ENCODE assay signal across 8 mouse cellular contexts in the genomic region with DNA sequence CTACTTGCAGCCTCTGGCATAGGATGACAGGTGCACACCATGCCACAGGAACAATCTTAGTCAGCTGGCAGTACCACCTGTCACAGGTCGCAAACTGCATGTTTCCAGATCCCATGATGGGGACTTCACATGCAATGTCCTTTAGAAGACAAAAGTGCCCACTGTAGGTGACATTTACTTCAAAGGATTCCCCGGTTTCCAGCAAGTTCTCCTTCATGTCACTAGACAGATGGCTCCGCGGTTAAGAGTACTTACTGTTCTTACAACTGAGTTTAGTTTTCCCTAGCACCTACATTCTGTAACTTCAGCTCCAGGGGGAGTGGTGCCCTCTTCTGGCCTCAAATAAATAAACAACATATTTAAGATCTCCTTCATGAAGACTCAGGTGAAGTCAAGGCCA. TPM values are rescaled to one million over a fixed set of nuclear protein-coding genes. Genes with fewer than 3 reads are reported as not detected.
DNase-seq lines count a peak whose midpoint lies in the region; ATAC-seq lines count a peak whose summit lies in the region.

No protein-coding gene starts in this region.

- no peak overlapping the region for H3K27ac ChIP-seq in hindbrain, embryonic 16.5 days (ENCODE audit: low read depth, low read length)
- H3K27ac ChIP-seq in hindbrain, embryonic 13.5 days: no peak overlapping the region
- no peak overlapping the region for H3K27ac ChIP-seq in midbrain, embryonic 14.5 days (replicated peaks; ENCODE audit: low read depth, low read length)
- H3K27ac ChIP-seq in midbrain, embryonic 10.5 days (replicated peaks): no peak overlapping the region
- H3K27ac ChIP-seq in hindbrain, embryonic 11.5 days (ENCODE audit: low read depth, low read length): no peak overlapping the region

- H3K9me3 ChIP-seq in hindbrain, embryonic 16.5 days (ENCODE audit: control insufficient read depth, low read length): no peaks in the 10 kb centered on the region
- H3K9me3 ChIP-seq in hindbrain, embryonic 13.5 days: no peaks in the 10 kb centered on the region
- no peaks in the 10 kb centered on the region for H3K9me3 ChIP-seq in midbrain, embryonic 14.5 days (ENCODE audit: control insufficient read depth, low read length)
- no peaks in the 10 kb centered on the region for H3K9me3 ChIP-seq in midbrain, embryonic 10.5 days (replicated peaks)
- H3K9me3 ChIP-seq in hindbrain, embryonic 11.5 days (ENCODE audit: control insufficient read depth, low read length): no peaks in the 10 kb centered on the region

- ATAC-seq in hindbrain, embryonic 16.5 days: 0 out of 2 replicates have a peak, but pooled peaks have one; percentile 27
- ATAC-seq in hindbrain, embryonic 13.5 days (ENCODE audit: low FRiP score): no peak
- no peak for ATAC-seq in midbrain, embryonic 14.5 days (ENCODE audit: low FRiP score, low TSS enrichment)
- no peak for ATAC-seq in hindbrain, embryonic 11.5 days (ENCODE audit: low FRiP score)

- H3K36me3 ChIP-seq in hindbrain, embryonic 16.5 days (ENCODE audit: control insufficient read depth, insufficient read depth, low read length): peaks cover 3% of the 10 kb centered on the region; the same call in 1 of the 2 replicates
- peaks cover 25% of the 10 kb centered on the region for H3K36me3 ChIP-seq in hindbrain, embryonic 13.5 days
- H3K36me3 ChIP-seq in midbrain, embryonic 14.5 days (ENCODE audit: control insufficient read depth, insufficient read depth, low read length): peaks cover 20% of the 10 kb centered on the region
- H3K36me3 ChIP-seq in midbrain, embryonic 10.5 days: peaks cover 65% of the 10 kb centered on the region
- no peaks in the 10 kb centered on the region for H3K36me3 ChIP-seq in hindbrain, embryonic 11.5 days (ENCODE audit: control insufficient read depth, insufficient read depth, low read length)

- no peak overlapping the region for H3K4me2 ChIP-seq in hindbrain, embryonic 16.5 days (ENCODE audit: low read length)
- H3K4me2 ChIP-seq in hindbrain, embryonic 13.5 days: no peak overlapping the region
- no peak overlapping the region for H3K4me2 ChIP-seq in midbrain, embryonic 14.5 days (ENCODE audit: low read length)
- H3K4me2 ChIP-seq in hindbrain, embryonic 11.5 days (replicated peaks; ENCODE audit: low read depth, low read length): no peak overlapping the region

- 89% methylated on average over 4 of the region's 4 CpGs for WGBS in hindbrain, embryonic 16.5 days
- 94% methylated on average over 4 of the region's 4 CpGs for WGBS in hindbrain, embryonic 13.5 days
- 92% methylated on average over 4 of the region's 4 CpGs for WGBS in midbrain, embryonic 14.5 days
- WGBS in midbrain, embryonic 10.5 days: 95% methylated on average over 4 of the region's 4 CpGs
- WGBS in hindbrain, embryonic 11.5 days: 89% methylated on average over 4 of the region's 4 CpGs

- no peaks in the 10 kb centered on the region for H3K4me1 ChIP-seq in hindbrain, embryonic 16.5 days (ENCODE audit: control insufficient read depth, insufficient read depth, low read depth, low read length)
- no peaks in the 10 kb centered on the region for H3K4me1 ChIP-seq in hindbrain, embryonic 13.5 days (replicated peaks)
- H3K4me1 ChIP-seq in midbrain, embryonic 14.5 days (ENCODE audit: control insufficient read depth, insufficient read depth, low read length): no peaks in the 10 kb centered on the region
- no peaks in the 10 kb centered on the region for H3K4me1 ChIP-seq in midbrain, embryonic 10.5 days
- H3K4me1 ChIP-seq in hindbrain, embryonic 11.5 days (replicated peaks; ENCODE audit: control insufficient read depth, insufficient read depth, low read length): no peaks in the 10 kb centered on the region

- no peak overlapping the region for H3K9ac ChIP-seq in hindbrain, embryonic 16.5 days (ENCODE audit: low read depth, low read length)
- H3K9ac ChIP-seq in hindbrain, embryonic 13.5 days: no peak overlapping the region
- no peak overlapping the region for H3K9ac ChIP-seq in midbrain, embryonic 14.5 days (replicated peaks; ENCODE audit: low read length)
- no peak overlapping the region for H3K9ac ChIP-seq in hindbrain, embryonic 11.5 days (ENCODE audit: low read depth, low read length)

- no peaks in the 10 kb centered on the region for H3K27me3 ChIP-seq in hindbrain, embryonic 16.5 days (replicated peaks; ENCODE audit: control insufficient read depth, insufficient read depth, low read length)
- H3K27me3 ChIP-seq in hindbrain, embryonic 13.5 days: no peaks in the 10 kb centered on the region
- no peaks in the 10 kb centered on the region for H3K27me3 ChIP-seq in midbrain, embryonic 14.5 days (ENCODE audit: control insufficient read depth, insufficient read depth, low read length)
- no peaks in the 10 kb centered on the region for H3K27me3 ChIP-seq in midbrain, embryonic 10.5 days (ENCODE audit: low read depth, poor library complexity, severe bottlenecking)
- H3K27me3 ChIP-seq in hindbrain, embryonic 11.5 days (ENCODE audit: control insufficient read depth, insufficient read depth, low read length): no peaks in the 10 kb centered on the region

- DNase-seq in midbrain, embryonic 14.5 days: peak; percentile 52
- DNase-seq in midbrain, embryonic 10.5 days (ENCODE audit: low spot score): no peak
- DNase-seq in brain, adult 2 months (ENCODE audit: low read depth, low spot score): peak; percentile 88
- DNase-seq in retina, embryonic 14.5 days (ENCODE audit: low spot score): peak; percentile 11
- DNase-seq in hindbrain, embryonic 11.5 days (ENCODE audit: low spot score): no peak
- DNase-seq in ovary, postnatal 14 days (ENCODE audit: low spot score): no peak

- no peak overlapping the region for H3K4me3 ChIP-seq in hindbrain, embryonic 16.5 days (ENCODE audit: low read length)
- H3K4me3 ChIP-seq in hindbrain, embryonic 13.5 days: no peak overlapping the region
- no peak overlapping the region for H3K4me3 ChIP-seq in midbrain, embryonic 14.5 days (replicated peaks; ENCODE audit: low read depth, low read length)
- no peak overlapping the region for H3K4me3 ChIP-seq in midbrain, embryonic 10.5 days
- no peak overlapping the region for H3K4me3 ChIP-seq in hindbrain, embryonic 11.5 days (ENCODE audit: low read depth, low read length)

RNA-seq across cellular contexts. Expression of a gene that starts 18.4 kb away (rescaled TPM):
- polyA plus RNA-seq in hindbrain, embryonic 16.5 days (2015; fragmentation: Nextera tagmentation; extraction: Ambion mirVana): 18.8 and 20.9 TPM in 2 replicates
- 23.1 and 23.6 TPM in 2 replicates for polyA plus RNA-seq in hindbrain, embryonic 13.5 days (2015; fragmentation: Nextera tagmentation; extraction: Ambion mirVana)
- polyA plus RNA-seq in midbrain, embryonic 14.5 days (2014; fragmentation: Nextera tagmentation; extraction: Ambion mirVana): 29.7 and 32.7 TPM in 2 replicates
- polyA plus RNA-seq in midbrain, embryonic 10.5 days (2016; fragmentation: Nextera tagmentation; extraction: Ambion mirVana): 23.5 and 23.9 TPM in 2 replicates
- 25.0 and 32.4 TPM in 2 replicates for polyA plus RNA-seq in hindbrain, embryonic 11.5 days (2014; fragmentation: Nextera tagmentation; extraction: Ambion mirVana)

RNA-seq across cellular contexts. Expression of a gene that starts 31.4 kb away (rescaled TPM):
- 318 and 333 TPM in 2 replicates for polyA plus RNA-seq in hindbrain, embryonic 16.5 days (2015; fragmentation: Nextera tagmentation; extraction: Ambion mirVana)
- polyA plus RNA-seq in hindbrain, embryonic 13.5 days (2015; fragmentation: Nextera tagmentation; extraction: Ambion mirVana): 427 and 429 TPM in 2 replicates
- 432 and 438 TPM in 2 replicates for polyA plus RNA-seq in midbrain, embryonic 14.5 days (2014; fragmentation: Nextera tagmentation; extraction: Ambion mirVana)
- 565 and 656 TPM in 2 replicates for polyA plus RNA-seq in midbrain, embryonic 10.5 days (2016; fragmentation: Nextera tagmentation; extraction: Ambion mirVana)
- 619 and 657 TPM in 2 replicates for polyA plus RNA-seq in hindbrain, embryonic 11.5 days (2014; fragmentation: Nextera tagmentation; extraction: Ambion mirVana)

RNA-seq across cellular contexts. Expression of a gene that starts 47.2 kb away (rescaled TPM):
- 16.6 and 17.1 TPM in 2 replicates for polyA plus RNA-seq in hindbrain, embryonic 16.5 days (2015; fragmentation: Nextera tagmentation; extraction: Ambion mirVana)
- 15.0 and 17.2 TPM in 2 replicates for polyA plus RNA-seq in hindbrain, embryonic 13.5 days (2015; fragmentation: Nextera tagmentation; extraction: Ambion mirVana)
- 32.1 and 35.4 TPM in 2 replicates for polyA plus RNA-seq in midbrain, embryonic 14.5 days (2014; fragmentation: Nextera tagmentation; extraction: Ambion mirVana)
- polyA plus RNA-seq in midbrain, embryonic 10.5 days (2016; fragmentation: Nextera tagmentation; extraction: Ambion mirVana): 3.9 and 5.7 TPM in 2 replicates
- 11.6 and 15.5 TPM in 2 replicates for polyA plus RNA-seq in hindbrain, embryonic 11.5 days (2014; fragmentation: Nextera tagmentation; extraction: Ambion mirVana)

Comparison
In these comparisons a context has a peak if more than half of its experiments do, and no peak if none do; other contexts are left out.
1. DNase-seq: peak in midbrain, embryonic 14.5 days (single experiment), brain, adult 2 months (single experiment) and retina, embryonic 14.5 days (single experiment); none in midbrain, embryonic 10.5 days (single experiment), hindbrain, embryonic 11.5 days (single experiment) and ovary, postnatal 14 days (single experiment).